Comparison of ENCODE assay signal across 21 mouse cellular contexts in the genomic region with DNA sequence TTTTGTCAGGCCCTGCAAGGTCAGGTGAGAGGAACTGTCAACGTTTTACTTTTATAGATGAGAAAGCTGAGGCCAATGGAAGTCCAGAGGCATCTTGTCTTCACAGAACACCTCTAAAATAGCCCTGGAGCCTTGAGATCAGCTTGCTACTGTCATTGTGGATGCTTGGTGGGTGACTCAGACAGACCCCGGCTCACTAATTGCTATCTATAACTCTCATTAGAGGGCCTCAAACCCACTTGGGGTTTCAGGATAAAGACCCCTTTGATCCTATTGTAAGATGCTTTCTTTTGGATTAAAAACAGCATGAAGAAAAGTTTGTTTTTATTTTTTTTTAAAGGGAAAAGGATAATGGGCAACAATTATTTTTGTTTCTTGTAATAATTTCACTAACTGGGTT. TPM values are rescaled to one million over a fixed set of nuclear protein-coding genes. Genes with fewer than 3 reads are reported as not detected.
DNase-seq lines count a peak whose midpoint lies in the region; ATAC-seq and TF ChIP-seq lines count a peak whose summit lies in the region.
"Had no signal": no experiment of that assay in that cellular context is flagged by ENCODE, and none has a peak within 500 bp of the region (broad histone marks: within the 10 kb centered on the region; RNA-seq: fewer than 3 reads in every experiment).

No protein-coding gene starts in this region.

- no peak for DNase-seq in forebrain, postnatal 0 days
- DNase-seq in hindbrain, embryonic 14.5 days (ENCODE audit: low spot score) = no peak
- no peak for DNase-seq in hindbrain, embryonic 10.5 days (ENCODE audit: low spot score)
- DNase-seq in Muller cell, postnatal 12 days (ENCODE audit: inconsistent ontology term) = peak; percentile 22
- no peak for DNase-seq in spleen, postnatal 10 days (ENCODE audit: low spot score in 2 of 2)
- DNase-seq in testis, postnatal 10 days (ENCODE audit: low spot score) = no peak
- DNase-seq: adrenal gland, postnatal 14 days; cerebellum, adult 11-12 months; heart, postnatal 36 days; kidney, postnatal 36 days; lung, adult 2 months; right cerebral cortex, adult 18-20 months; thymus, postnatal 36 days had no signal

- TF ChIP-seq CTCF in forebrain, postnatal 0 days (IDR thresholded peaks at IDR 0.05; ENCODE audit: low read depth) = no peak

- peaks cover 24% of the 10 kb centered on the region for H3K36me3 ChIP-seq in forebrain, embryonic 13.5 days (ENCODE audit: poor library complexity, severe bottlenecking)
- H3K36me3 ChIP-seq in forebrain, postnatal 0 days (ENCODE audit: insufficient read depth) = peaks cover 35% of the 10 kb centered on the region
- H3K36me3 ChIP-seq in hindbrain, embryonic 14.5 days (replicated peaks; ENCODE audit: control insufficient read depth, insufficient read depth) = peaks cover 31% of the 10 kb centered on the region
- H3K36me3 ChIP-seq in hindbrain, embryonic 10.5 days = no peaks in the 10 kb centered on the region
- no peaks in the 10 kb centered on the region for H3K36me3 ChIP-seq in neural tube, embryonic 14.5 days (ENCODE audit: control insufficient read depth, insufficient read depth, low read length)
- H3K36me3 ChIP-seq: embryonic facial prominence, embryonic 15.5 days; limb, embryonic 12.5 days; liver, embryonic 12.5 days had no signal

- no peak overlapping the region for H3K4me2 ChIP-seq in forebrain, embryonic 13.5 days
- no peak overlapping the region for H3K4me2 ChIP-seq in forebrain, postnatal 0 days (ENCODE audit: low read depth)
- H3K4me2 ChIP-seq in hindbrain, embryonic 14.5 days (replicated peaks) = no peak overlapping the region
- no peak overlapping the region for H3K4me2 ChIP-seq in neural tube, embryonic 14.5 days (ENCODE audit: low read depth, low read length)
- H3K4me2 ChIP-seq: embryonic facial prominence, embryonic 15.5 days; limb, embryonic 12.5 days; liver, embryonic 12.5 days had no signal

- no peak overlapping the region for H3K4me3 ChIP-seq in forebrain, embryonic 13.5 days
- H3K4me3 ChIP-seq in forebrain, postnatal 0 days (ENCODE audit: low read depth, low read length) = no peak overlapping the region
- H3K4me3 ChIP-seq in hindbrain, embryonic 14.5 days (replicated peaks; ENCODE audit: low read length) = no peak overlapping the region
- no peak overlapping the region for H3K4me3 ChIP-seq in hindbrain, embryonic 10.5 days
- no peak overlapping the region for H3K4me3 ChIP-seq in neural tube, embryonic 14.5 days (ENCODE audit: low read depth, low read length)
- H3K4me3 ChIP-seq: embryonic facial prominence, embryonic 15.5 days; limb, embryonic 12.5 days; liver, embryonic 12.5 days had no signal

- no peak; the same call in 1 of the 2 replicates for ATAC-seq in forebrain, embryonic 13.5 days
- no peak for ATAC-seq in forebrain, postnatal 0 days
- no peak for ATAC-seq in hindbrain, embryonic 14.5 days (ENCODE audit: low FRiP score)
- ATAC-seq in neural tube, embryonic 14.5 days (ENCODE audit: low read depth) = no peak
- ATAC-seq: activated CD4-positive, CD25-positive, alpha-beta regulatory T cell, adult 4 months; CD4-positive, CD25-positive, alpha-beta regulatory T cell, adult 4 months; intestine, embryonic 16.5 days; liver, embryonic 12.5 days had no signal

- peaks cover 37% of the 10 kb centered on the region for H3K4me1 ChIP-seq in forebrain, embryonic 13.5 days
- H3K4me1 ChIP-seq in forebrain, postnatal 0 days (ENCODE audit: insufficient read depth) = peaks cover 11% of the 10 kb centered on the region; the same call in 1 of the 2 replicates
- H3K4me1 ChIP-seq in hindbrain, embryonic 14.5 days (replicated peaks; ENCODE audit: control insufficient read depth, insufficient read depth, low read length) = peaks cover 21% of the 10 kb centered on the region
- H3K4me1 ChIP-seq in hindbrain, embryonic 10.5 days (replicated peaks) = peaks cover 23% of the 10 kb centered on the region
- H3K4me1 ChIP-seq in neural tube, embryonic 14.5 days (ENCODE audit: control insufficient read depth, insufficient read depth, low read length) = peaks cover 29% of the 10 kb centered on the region
- H3K4me1 ChIP-seq: liver, embryonic 12.5 days had no signal

- no peaks in the 10 kb centered on the region for H3K27me3 ChIP-seq in forebrain, embryonic 13.5 days
- no peaks in the 10 kb centered on the region for H3K27me3 ChIP-seq in forebrain, postnatal 0 days (ENCODE audit: insufficient read depth, low read length)
- no peaks in the 10 kb centered on the region for H3K27me3 ChIP-seq in hindbrain, embryonic 14.5 days (ENCODE audit: control insufficient read depth, insufficient read depth, low read length)
- peaks cover 5% of the 10 kb centered on the region; the same call in 1 of the 2 replicates for H3K27me3 ChIP-seq in hindbrain, embryonic 10.5 days (ENCODE audit: insufficient read depth, poor library complexity, severe bottlenecking)
- H3K27me3 ChIP-seq in neural tube, embryonic 14.5 days (ENCODE audit: control insufficient read depth, insufficient read depth, low read length) = no peaks in the 10 kb centered on the region

- H3K9ac ChIP-seq in forebrain, embryonic 13.5 days = no peak overlapping the region
- H3K9ac ChIP-seq in forebrain, postnatal 0 days = no peak overlapping the region
- H3K9ac ChIP-seq in hindbrain, embryonic 14.5 days = no peak overlapping the region
- H3K9ac ChIP-seq in neural tube, embryonic 14.5 days (replicated peaks; ENCODE audit: low read depth, low read length) = no peak overlapping the region
- H3K9ac ChIP-seq: embryonic facial prominence, embryonic 15.5 days; limb, embryonic 12.5 days; liver, embryonic 12.5 days had no signal

- WGBS in forebrain, embryonic 13.5 days = 16% methylated on average over 2 of the region's 2 CpGs
- 16% methylated on average over 2 of the region's 2 CpGs for WGBS in forebrain, postnatal 0 days
- WGBS in hindbrain, embryonic 14.5 days = 46% methylated on average over 2 of the region's 2 CpGs
- WGBS in hindbrain, embryonic 10.5 days = 65% methylated on average over 2 of the region's 2 CpGs
- WGBS in neural tube, embryonic 14.5 days = 23% methylated on average over 2 of the region's 2 CpGs

- H3K27ac ChIP-seq in forebrain, embryonic 13.5 days = peak overlapping the region; percentile 65
- no peak overlapping the region for H3K27ac ChIP-seq in forebrain, postnatal 0 days (ENCODE audit: low read depth, low read length)
- H3K27ac ChIP-seq in hindbrain, embryonic 14.5 days = peak overlapping the region; percentile 26; the same call in 1 of the 2 replicates
- H3K27ac ChIP-seq in hindbrain, embryonic 10.5 days = no peak overlapping the region
- H3K27ac ChIP-seq in neural tube, embryonic 14.5 days (ENCODE audit: low read depth, low read length) = peak overlapping the region; percentile 12; the same call in 1 of the 2 replicates
- H3K27ac ChIP-seq: embryonic facial prominence, embryonic 15.5 days; limb, embryonic 12.5 days; liver, embryonic 12.5 days had no signal

- no peaks in the 10 kb centered on the region for H3K9me3 ChIP-seq in forebrain, embryonic 13.5 days (replicated peaks)
- no peaks in the 10 kb centered on the region for H3K9me3 ChIP-seq in forebrain, postnatal 0 days (ENCODE audit: low read length)
- no peaks in the 10 kb centered on the region for H3K9me3 ChIP-seq in hindbrain, embryonic 14.5 days (ENCODE audit: control insufficient read depth, low read length)
- no peaks in the 10 kb centered on the region for H3K9me3 ChIP-seq in hindbrain, embryonic 10.5 days
- H3K9me3 ChIP-seq in neural tube, embryonic 14.5 days (ENCODE audit: control insufficient read depth, low read length) = no peaks in the 10 kb centered on the region
- H3K9me3 ChIP-seq: embryonic facial prominence, embryonic 15.5 days; limb, embryonic 12.5 days; liver, embryonic 12.5 days had no signal

RNA-seq across cellular contexts. Expression of gene Sec13, which starts 58.4 kb away (rescaled TPM):
- 256 and 269 TPM in 2 replicates for polyA plus RNA-seq in forebrain, embryonic 13.5 days (2015; fragmentation: Nextera tagmentation; extraction: Ambion mirVana)
- total RNA-seq in forebrain, postnatal 0 days (2014; rRNA removed) = 167 and 189 TPM in 2 replicates
- 183 and 194 TPM in 2 replicates for polyA plus RNA-seq in forebrain, postnatal 0 days (2015; fragmentation: Nextera tagmentation; extraction: Ambion mirVana)
- 196 TPM in 2 replicates for polyA plus RNA-seq in hindbrain, embryonic 14.5 days (2014; fragmentation: Nextera tagmentation; extraction: Ambion mirVana)
- 291 and 296 TPM in 2 replicates for polyA plus RNA-seq in hindbrain, embryonic 10.5 days (2016; fragmentation: Nextera tagmentation; extraction: Ambion mirVana)
- polyA plus RNA-seq in neural tube, embryonic 14.5 days (2014; fragmentation: Nextera tagmentation; extraction: Ambion mirVana) = 191 and 210 TPM in 2 replicates

Comparison
In these comparisons a context has a peak if more than half of its experiments do, and no peak if none do; other contexts are left out.
1. H3K27ac ChIP-seq: peak in forebrain, embryonic 13.5 days (single experiment), hindbrain, embryonic 14.5 days (single experiment) and neural tube, embryonic 14.5 days (single experiment); none in forebrain, postnatal 0 days (single experiment) and hindbrain, embryonic 10.5 days (single experiment).